Mouse (Mus musculus): ENCODE results near the gene Mta1. TPM values are rescaled to one million over a fixed set of nuclear protein-coding genes. Genes with fewer than 3 reads are reported as not detected.

Gene Mta1
- polyA plus RNA-seq, 1 experiment from 2014 or later = 4.9 TPM

DNA sequence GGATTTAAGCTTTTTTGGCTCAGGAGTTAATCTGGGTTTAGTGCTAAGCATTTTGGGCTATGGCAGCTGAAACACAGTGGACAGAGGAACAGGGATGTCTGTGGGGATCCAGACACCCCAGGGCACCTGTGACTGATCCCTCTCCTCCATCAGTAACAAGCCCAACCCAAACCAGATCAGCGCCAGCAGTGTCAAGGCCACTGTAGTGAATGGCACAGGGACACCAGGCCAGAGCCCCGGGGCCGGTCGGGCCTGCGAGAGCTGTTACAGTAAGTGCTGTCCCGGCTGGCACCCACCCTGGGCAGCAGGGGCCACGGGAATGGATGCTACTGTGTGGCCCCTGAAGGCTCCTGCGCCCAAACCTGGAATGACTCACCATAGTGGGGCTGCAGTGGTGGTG lies 32.7 kb downstream of the Mta1 start:
- no peaks in the 10 kb centered on the region for H3K4me1 ChIP-seq (replicated peaks; ENCODE audit: control insufficient read depth, insufficient read depth, low read length)

DNA sequence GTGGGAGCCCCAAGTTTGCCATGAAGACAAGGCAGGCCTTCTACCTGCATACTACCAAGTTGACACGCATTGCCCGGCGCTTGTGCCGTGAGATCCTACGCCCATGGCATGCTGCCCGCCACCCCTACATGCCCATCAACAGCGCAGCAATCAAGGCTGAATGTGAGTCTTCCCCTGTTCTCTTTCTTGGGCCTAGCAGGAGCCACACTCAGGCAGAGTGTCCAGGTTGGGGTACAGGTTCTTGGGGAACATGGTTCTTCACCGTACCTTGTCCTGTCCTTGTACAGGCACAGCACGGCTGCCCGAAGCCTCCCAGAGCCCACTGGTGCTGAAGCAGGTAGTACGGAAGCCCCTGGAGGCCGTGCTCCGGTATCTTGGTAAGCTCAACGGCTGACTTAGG lies 33.5 kb downstream of the Mta1 start:
- no peak for TF ChIP-seq CTCF (IDR thresholded peaks at IDR 0.05; ENCODE audit: low read depth)
- 95% methylated on average over 14 of the region's 14 CpGs for WGBS
- H3K9ac ChIP-seq (ENCODE audit: low read depth, low read length) = no peak overlapping the region
- H3K36me3 ChIP-seq (ENCODE audit: control insufficient read depth, insufficient read depth) = peaks cover 100% of the 10 kb centered on the region
- no peaks in the 10 kb centered on the region for H3K9me3 ChIP-seq (ENCODE audit: control insufficient read depth)
- no peak for ATAC-seq
- no peak overlapping the region for H3K4me3 ChIP-seq (ENCODE audit: low read depth, low read length)
- H3K27ac ChIP-seq (ENCODE audit: low read depth, low read length) = no peak overlapping the region
- H3K27me3 ChIP-seq (replicated peaks; ENCODE audit: control insufficient read depth, insufficient read depth, low read length) = no peaks in the 10 kb centered on the region
- no peaks in the 10 kb centered on the region for H3K4me1 ChIP-seq (replicated peaks; ENCODE audit: control insufficient read depth, insufficient read depth, low read length)
- no peak overlapping the region for H3K4me2 ChIP-seq (replicated peaks; ENCODE audit: low read depth)

More for the DNA sequence above, 32.7 kb downstream of the Mta1 start:
- no peaks in the 10 kb centered on the region for H3K9me3 ChIP-seq (ENCODE audit: control insufficient read depth)
- no peak overlapping the region for H3K27ac ChIP-seq (ENCODE audit: low read depth, low read length)
- no peak overlapping the region for H3K9ac ChIP-seq (ENCODE audit: low read depth, low read length)
- WGBS = 95% methylated on average over 8 of the region's 8 CpGs
- H3K36me3 ChIP-seq (ENCODE audit: control insufficient read depth, insufficient read depth) = peaks cover 93% of the 10 kb centered on the region
- TF ChIP-seq CTCF (IDR thresholded peaks at IDR 0.05; ENCODE audit: low read depth) = no peak
- H3K4me3 ChIP-seq (ENCODE audit: low read depth, low read length) = no peak overlapping the region
- no peak overlapping the region for H3K4me2 ChIP-seq (replicated peaks; ENCODE audit: low read depth)
- H3K27me3 ChIP-seq (replicated peaks; ENCODE audit: control insufficient read depth, insufficient read depth, low read length) = no peaks in the 10 kb centered on the region
- no peak for ATAC-seq

DNA sequence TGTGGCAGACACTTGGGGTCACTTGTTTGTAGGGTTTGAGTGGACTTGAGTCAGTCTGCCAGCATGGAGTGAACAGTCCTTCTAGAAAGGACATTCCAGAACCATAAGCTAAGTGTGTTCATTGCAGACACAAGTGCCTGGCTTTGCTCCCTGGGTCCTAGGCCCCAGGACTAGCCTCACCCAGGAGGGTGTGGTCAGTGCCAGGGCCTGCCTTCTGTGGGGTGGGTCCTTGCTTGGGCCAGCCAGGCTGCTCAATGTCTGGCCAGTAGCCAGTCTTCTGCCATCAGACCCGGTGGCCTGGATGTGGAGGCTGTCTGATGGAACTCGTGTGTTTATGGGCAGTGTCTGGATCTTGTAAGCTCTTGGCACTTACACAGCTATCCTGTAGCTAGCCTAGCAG lies 34.5 kb downstream of the Mta1 start:
- no peak overlapping the region for H3K4me3 ChIP-seq (ENCODE audit: low read depth, low read length)
- 40% methylated on average over 2 of the region's 2 CpGs for WGBS
- no peak overlapping the region for H3K4me2 ChIP-seq (replicated peaks; ENCODE audit: low read depth)
- H3K4me1 ChIP-seq (replicated peaks; ENCODE audit: control insufficient read depth, insufficient read depth, low read length) = no peaks in the 10 kb centered on the region
- H3K9me3 ChIP-seq (ENCODE audit: control insufficient read depth) = no peaks in the 10 kb centered on the region
- no peaks in the 10 kb centered on the region for H3K27me3 ChIP-seq (replicated peaks; ENCODE audit: control insufficient read depth, insufficient read depth, low read length)
- no peak for TF ChIP-seq CTCF (IDR thresholded peaks at IDR 0.05; ENCODE audit: low read depth)
- H3K9ac ChIP-seq (ENCODE audit: low read depth, low read length) = no peak overlapping the region
- H3K36me3 ChIP-seq (ENCODE audit: control insufficient read depth, insufficient read depth) = peaks cover 100% of the 10 kb centered on the region
- peak; percentile 64 for ATAC-seq
- no peak overlapping the region for H3K27ac ChIP-seq (ENCODE audit: low read depth, low read length)

DNA sequence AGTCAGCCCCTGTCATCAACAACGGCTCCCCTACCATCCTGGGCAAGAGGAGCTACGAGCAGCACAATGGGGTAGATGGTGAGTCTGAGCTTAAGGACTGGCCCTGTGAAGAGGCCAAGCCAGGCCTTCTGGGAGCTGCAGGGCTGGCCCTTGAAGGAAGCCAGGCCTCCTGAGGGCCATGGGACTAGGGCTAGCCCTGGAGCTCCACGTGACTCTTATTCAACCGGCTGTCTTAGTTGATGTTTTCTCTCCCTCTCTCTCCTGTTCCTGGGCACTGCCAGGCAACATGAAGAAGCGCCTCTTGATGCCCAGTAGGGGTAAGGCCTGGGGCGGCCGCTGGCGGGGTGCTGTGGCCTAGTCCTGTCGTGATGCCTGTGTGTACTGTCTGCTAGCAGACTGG lies 35.2 kb downstream of the Mta1 start:
- no peaks in the 10 kb centered on the region for H3K27me3 ChIP-seq (replicated peaks; ENCODE audit: control insufficient read depth, insufficient read depth, low read length)
- no peak overlapping the region for H3K4me2 ChIP-seq (replicated peaks; ENCODE audit: low read depth)
- TF ChIP-seq CTCF (IDR thresholded peaks at IDR 0.05; ENCODE audit: low read depth) = no peak
- H3K4me3 ChIP-seq (ENCODE audit: low read depth, low read length) = no peak overlapping the region
- H3K9me3 ChIP-seq (ENCODE audit: control insufficient read depth) = no peaks in the 10 kb centered on the region
- 88% methylated on average over 9 of the region's 9 CpGs for WGBS
- ATAC-seq = no peak
- no peak overlapping the region for H3K27ac ChIP-seq (ENCODE audit: low read depth, low read length)
- no peak overlapping the region for H3K9ac ChIP-seq (ENCODE audit: low read depth, low read length)
- no peaks in the 10 kb centered on the region for H3K4me1 ChIP-seq (replicated peaks; ENCODE audit: control insufficient read depth, insufficient read depth, low read length)
- H3K36me3 ChIP-seq (ENCODE audit: control insufficient read depth, insufficient read depth) = peaks cover 98% of the 10 kb centered on the region

DNA sequence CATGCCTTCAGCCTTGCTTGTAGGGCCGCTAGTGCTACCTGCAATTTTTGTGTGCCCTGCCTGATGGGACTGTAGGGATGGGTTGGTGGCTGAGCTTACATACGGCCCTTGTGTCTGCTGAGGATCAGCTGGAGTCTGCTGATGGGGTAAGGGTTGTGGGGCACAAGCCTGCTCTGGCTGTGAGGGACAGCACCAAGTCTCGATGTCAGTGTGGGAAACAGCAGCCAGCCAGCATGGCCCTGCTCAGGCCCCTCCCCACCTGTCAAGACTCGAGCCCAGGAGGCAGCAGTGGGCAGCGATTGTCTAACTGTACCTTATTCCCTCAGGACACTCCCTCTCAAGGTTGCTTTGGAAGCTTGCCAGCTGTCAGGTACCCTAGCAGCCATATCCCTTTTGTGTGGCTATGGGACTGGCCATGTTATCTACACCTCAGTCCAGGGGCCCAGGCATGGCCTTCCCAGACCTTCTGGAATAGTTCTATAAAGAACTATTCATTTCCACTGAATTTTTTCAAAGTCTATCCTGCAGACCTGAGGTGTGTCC lies 35.9 kb downstream of the Mta1 start:
- no peak overlapping the region for H3K27ac ChIP-seq (ENCODE audit: low read depth, low read length)
- no peak for ATAC-seq

DNA sequence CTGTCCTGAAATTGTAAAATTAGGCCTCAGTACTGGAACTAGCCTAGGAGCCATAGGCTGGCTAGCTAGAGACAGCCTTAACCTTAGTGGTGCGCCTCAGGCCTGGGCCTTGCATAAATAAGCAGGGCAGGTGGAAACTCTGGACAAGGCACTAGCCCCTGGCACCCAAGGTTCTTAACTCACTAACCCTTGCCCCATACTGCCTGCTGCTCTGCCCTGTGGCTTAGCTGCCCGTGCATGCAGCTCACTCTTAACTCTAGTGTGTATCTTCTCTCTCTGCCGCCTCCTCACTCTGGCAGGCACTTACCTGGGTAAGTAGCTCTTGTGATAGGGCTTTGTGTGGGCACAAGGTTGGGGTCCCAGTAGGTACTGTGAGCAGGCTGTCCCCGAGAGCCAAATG lies 36.4 kb downstream of the Mta1 start:
- no peak overlapping the region for H3K4me3 ChIP-seq (ENCODE audit: low read depth, low read length)
- H3K4me2 ChIP-seq (replicated peaks; ENCODE audit: low read depth) = no peak overlapping the region
- no peak overlapping the region for H3K27ac ChIP-seq (ENCODE audit: low read depth, low read length)
- no peaks in the 10 kb centered on the region for H3K27me3 ChIP-seq (replicated peaks; ENCODE audit: control insufficient read depth, insufficient read depth, low read length)
- TF ChIP-seq CTCF (IDR thresholded peaks at IDR 0.05; ENCODE audit: low read depth) = no peak
- no peak overlapping the region for H3K9ac ChIP-seq (ENCODE audit: low read depth, low read length)
- ATAC-seq = no peak
- no peaks in the 10 kb centered on the region for H3K4me1 ChIP-seq (replicated peaks; ENCODE audit: control insufficient read depth, insufficient read depth, low read length)
- no peaks in the 10 kb centered on the region for H3K9me3 ChIP-seq (ENCODE audit: control insufficient read depth)
- WGBS = 88% methylated on average over 4 of the region's 4 CpGs
- peaks cover 86% of the 10 kb centered on the region for H3K36me3 ChIP-seq (ENCODE audit: control insufficient read depth, insufficient read depth)

More for the DNA sequence above, 35.9 kb downstream of the Mta1 start:
- 61% methylated on average over 5 of the region's 5 CpGs for WGBS
- no peaks in the 10 kb centered on the region for H3K27me3 ChIP-seq (replicated peaks; ENCODE audit: control insufficient read depth, insufficient read depth, low read length)
- no peaks in the 10 kb centered on the region for H3K4me1 ChIP-seq (replicated peaks; ENCODE audit: control insufficient read depth, insufficient read depth, low read length)
- peaks cover 92% of the 10 kb centered on the region for H3K36me3 ChIP-seq (ENCODE audit: control insufficient read depth, insufficient read depth)
- no peak for TF ChIP-seq CTCF (IDR thresholded peaks at IDR 0.05; ENCODE audit: low read depth)
- H3K9me3 ChIP-seq (ENCODE audit: control insufficient read depth) = no peaks in the 10 kb centered on the region
- no peak overlapping the region for H3K9ac ChIP-seq (ENCODE audit: low read depth, low read length)
- no peak overlapping the region for H3K4me2 ChIP-seq (replicated peaks; ENCODE audit: low read depth)
- no peak overlapping the region for H3K4me3 ChIP-seq (ENCODE audit: low read depth, low read length)

- Histone ChIP-seq H3K27ac (ENCODE audit: low read depth, low read length) (no peak overlapping the region), H3K9me3 (ENCODE audit: control insufficient read depth) (no peaks in the 10 kb centered on the region), H3K4me1 (replicated peaks; ENCODE audit: control insufficient read depth, insufficient read depth, low read length) (0 out of 2 replicates have a peak, but pooled peaks cover 4% of the 10 kb centered on the region), H3K27me3 (replicated peaks; ENCODE audit: control insufficient read depth, insufficient read depth, low read length) (peaks cover 2% of the 10 kb centered on the region; the same call in 1 of the 2 replicates), H3K4me3 (ENCODE audit: low read depth, low read length) (no peak overlapping the region), H3K9ac (ENCODE audit: low read depth, low read length) (no peak overlapping the region), H3K36me3 (ENCODE audit: control insufficient read depth, insufficient read depth) (peaks cover 77% of the 10 kb centered on the region), H3K4me2 (replicated peaks; ENCODE audit: low read depth) (no peak overlapping the region)
- 87% methylated on average over 7 of the region's 7 CpGs for WGBS
- ATAC-seq = no peak
- TF ChIP-seq CTCF (IDR thresholded peaks at IDR 0.05; ENCODE audit: low read depth) = no peak
These were observed 37.3 kb downstream of the Mta1 start for GRCm38 (mm10) chr12:113135401-113135800.
